Comparison of ENCODE assay signal across 16 mouse cellular contexts in genomic region chr6:57520749-57521652, GRCm38 (mm10).
"Had no signal": no experiment of that assay in that cellular context is flagged by ENCODE, and none has a peak within 500 bp of the region (broad histone marks: within the 10 kb centered on the region; RNA-seq: fewer than 3 reads in every experiment).

No protein-coding gene starts in this region.

- H3K27ac ChIP-seq: kidney, postnatal 0 days; limb, embryonic 12.5 days; liver, embryonic 13.5 days; macrophage; midbrain, embryonic 13.5 days; neural tube, embryonic 12.5 days had no signal

- H3K9ac ChIP-seq: limb, embryonic 12.5 days; liver, embryonic 13.5 days; liver, postnatal 0 days; midbrain, embryonic 13.5 days; neural tube, embryonic 12.5 days had no signal

- DNase-seq: kidney, adult 9 months; kidney, postnatal 36 days; liver; liver, embryonic 13.5 days; liver, postnatal 0 days; right cerebral cortex, postnatal 14 days; thymus, adult 18-20 months; thymus, postnatal 36 days had no signal

- H3K27me3 ChIP-seq: limb, embryonic 12.5 days; liver, embryonic 13.5 days; midbrain, embryonic 13.5 days; neural tube, embryonic 12.5 days had no signal

- H3K4me2 ChIP-seq: limb, embryonic 12.5 days; liver, embryonic 13.5 days; midbrain, embryonic 13.5 days; neural tube, embryonic 12.5 days had no signal

- H3K36me3 ChIP-seq: liver, embryonic 13.5 days had no signal

- ATAC-seq: inflammation-experienced regulatory T-cells, adult 6 months; intestine, postnatal 0 days; liver, postnatal 0 days; midbrain, embryonic 13.5 days had no signal

- H3K4me3 ChIP-seq: limb, embryonic 12.5 days; liver, embryonic 13.5 days; midbrain, embryonic 13.5 days; myocyte; neural tube, embryonic 12.5 days had no signal

- H3K4me1 ChIP-seq: limb, embryonic 12.5 days; liver, embryonic 13.5 days; midbrain, embryonic 13.5 days; neural tube, embryonic 12.5 days had no signal

- H3K9me3 ChIP-seq: limb, embryonic 12.5 days; liver, embryonic 13.5 days; midbrain, embryonic 13.5 days; neural tube, embryonic 12.5 days had no signal
